Comparison of ENCODE assay signal across 13 mouse cellular contexts in the genomic region with DNA sequence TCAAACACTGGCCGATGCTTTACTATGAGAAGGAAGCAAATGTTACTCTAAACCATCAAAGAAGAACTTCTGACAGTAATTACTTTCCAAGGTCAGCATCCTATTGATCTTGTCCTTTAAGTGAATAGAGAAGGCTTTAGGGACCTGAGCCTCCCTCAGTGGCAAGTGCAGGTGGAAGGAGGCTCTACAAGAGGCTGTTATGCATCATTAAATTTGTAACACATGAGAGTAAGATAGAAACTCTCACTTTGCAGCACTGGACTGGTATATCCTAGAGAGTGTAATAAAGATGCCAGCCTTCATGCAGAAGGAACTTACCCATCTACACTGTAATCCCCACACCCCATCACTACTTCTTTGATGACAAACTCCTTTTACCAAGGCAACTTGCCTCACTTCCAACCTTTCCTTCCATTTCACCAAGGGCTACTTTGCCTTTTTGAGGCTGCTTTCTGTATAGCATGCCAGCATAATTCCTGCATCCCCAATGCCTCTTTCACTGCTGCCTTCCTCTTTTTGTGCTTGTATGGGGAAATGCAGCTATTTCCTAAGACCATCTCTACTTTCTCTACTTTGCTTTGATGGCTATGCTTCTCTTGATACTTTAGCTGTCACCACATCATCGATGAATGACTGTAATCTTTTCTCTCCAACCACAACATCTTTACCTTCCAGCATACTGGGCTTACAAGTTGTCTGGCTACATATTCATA.
"Had no signal": no experiment of that assay in that cellular context is flagged by ENCODE, and none has a peak within 500 bp of the region (broad histone marks: within the 10 kb centered on the region; RNA-seq: fewer than 3 reads in every experiment).

No protein-coding gene starts in this region.

- ATAC-seq: intestine, postnatal 0 days; liver, postnatal 0 days; lung, postnatal 0 days had no signal

- H3K4me3 ChIP-seq: left cerebral cortex, adult 2 months had no signal

- H3K4me2 ChIP-seq: lung, embryonic 14.5 days; midbrain, embryonic 11.5 days had no signal

- H3K9ac ChIP-seq: liver, embryonic 14.5 days; liver, postnatal 0 days; lung, embryonic 14.5 days had no signal

- DNase-seq: kidney, adult 2 months; kidney, postnatal 25 days; liver, postnatal 0 days; lung, embryonic 14.5 days; midbrain, embryonic 14.5 days; thymus, adult 18-20 months; thymus, postnatal 36 days had no signal

- H3K27ac ChIP-seq: left cerebral cortex, adult 2 months; liver, embryonic 14.5 days; macrophage had no signal
